Mouse (Mus musculus) olfactory bulb, adult 2 months (tissue): Measurements from ENCODE around the gene Hnrnpd.
A peak's percentile ranks its signal among the peaks of the same experiment; 100 is the strongest.

Experiments used
- CTCF ChIP-seq: fragments of 200-500 bp; IDR thresholded peaks from 2 replicates; pipeline ENCODE4 v1.5.1; 2012; ENCODE audit warnings: low read depth, mild to moderate bottlenecking, low read length, moderate library complexity; ENCODE audit not compliant: insufficient read depth
- POLR2A ChIP-seq: fragments of 200-500 bp; IDR thresholded peaks from 2 replicates; pipeline ENCODE4 v1.6.1; 2012; ENCODE audit warnings: mild to moderate bottlenecking, low read depth, low read length, moderate library complexity; ENCODE audit not compliant: insufficient read depth

DNA sequence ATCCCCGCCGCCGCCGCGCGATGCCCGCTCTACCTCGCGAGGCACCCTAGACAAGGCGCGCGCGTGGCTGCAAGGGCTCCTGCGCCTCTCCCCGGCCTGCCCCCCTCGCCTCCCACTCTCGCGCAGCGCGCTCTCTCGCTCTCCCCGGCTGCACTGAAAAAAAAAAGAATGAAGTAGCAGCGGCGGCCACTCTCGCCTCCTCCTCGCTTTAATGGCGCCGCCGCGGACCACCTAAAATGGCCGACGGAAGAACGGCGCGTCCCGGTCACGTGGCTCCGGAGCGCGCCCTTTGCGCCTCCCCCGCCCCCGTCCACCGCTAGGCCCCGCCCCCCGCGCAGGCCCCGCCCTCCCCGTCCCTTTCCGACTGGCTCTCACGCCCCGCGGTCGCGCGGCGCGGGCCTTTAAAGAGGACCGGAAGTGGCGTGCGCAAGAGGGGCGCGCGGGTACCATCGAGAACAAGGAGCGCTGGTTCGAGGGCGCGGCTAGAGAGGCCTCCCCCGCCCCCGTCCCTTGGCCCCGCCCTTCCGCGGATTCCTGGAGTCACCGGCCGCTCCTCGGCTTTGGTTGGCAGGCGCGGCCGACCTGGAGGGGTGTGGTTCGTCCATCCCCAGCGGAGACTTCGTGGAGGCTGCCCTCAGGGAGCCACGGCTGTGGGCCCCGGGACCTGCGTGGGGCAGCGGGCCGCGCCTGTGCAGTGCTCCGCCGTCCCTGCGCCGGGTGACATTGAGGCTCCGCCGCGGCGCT, at the start of gene Hnrnpd, which contains the start of gene 4930524J08Rik:
- TF ChIP-seq POLR2A (peak; percentile 80), CTCF (0 out of 2 replicates have a peak, but pooled peaks have one; percentile 14)
